Mouse (Mus musculus) cortical plate, adult 2 months (tissue): ENCODE measurements at regions not wholly inside any gene's neighbourhood (a gene's known extent, or its start where the extent isn't known, plus 50 kb on each side); places are given as distances from the start of the nearest gene placed in this dataset.

Experiments used
- CTCF ChIP-seq: fragments of 200-500 bp; IDR thresholded peaks from 2 replicates; pipeline ENCODE4 v1.5.1; 2011; ENCODE audit warnings: mild to moderate bottlenecking, control low read depth, low read length; ENCODE audit not compliant: insufficient read depth; ENCODE audit errors: extremely low read depth
- POLR2A ChIP-seq: fragments of 200-500 bp; IDR thresholded peaks from 2 replicates; pipeline ENCODE4 v1.6.1; 2011; ENCODE audit warnings: mild to moderate bottlenecking, low read length, control low read depth; ENCODE audit not compliant: insufficient read depth; ENCODE audit errors: extremely low read depth

DNA sequence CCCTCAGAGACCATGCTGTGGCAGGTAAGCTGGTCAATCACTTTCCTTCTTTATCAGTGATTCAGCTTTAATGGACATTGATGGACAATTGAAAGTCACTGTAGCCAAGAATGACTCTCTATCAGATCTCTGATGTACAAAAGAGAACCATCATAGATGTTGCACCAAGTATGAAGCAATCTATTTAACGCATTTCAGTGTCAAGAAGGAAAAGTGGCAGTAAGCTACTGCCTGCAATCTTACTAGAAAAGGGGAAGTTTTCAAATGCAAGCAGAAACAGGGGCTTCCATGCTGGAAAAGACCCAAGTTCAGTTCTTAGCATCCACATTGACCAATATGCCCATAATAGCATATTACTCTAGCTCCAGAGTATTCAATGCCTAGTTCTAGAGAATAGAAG is 319.7 kb upstream of the Pitrm1 start:
- TF ChIP-seq CTCF, result no peak
- TF ChIP-seq POLR2A, result no peak
